17 mouse cellular contexts compared by ENCODE assay signal in the genomic region with DNA sequence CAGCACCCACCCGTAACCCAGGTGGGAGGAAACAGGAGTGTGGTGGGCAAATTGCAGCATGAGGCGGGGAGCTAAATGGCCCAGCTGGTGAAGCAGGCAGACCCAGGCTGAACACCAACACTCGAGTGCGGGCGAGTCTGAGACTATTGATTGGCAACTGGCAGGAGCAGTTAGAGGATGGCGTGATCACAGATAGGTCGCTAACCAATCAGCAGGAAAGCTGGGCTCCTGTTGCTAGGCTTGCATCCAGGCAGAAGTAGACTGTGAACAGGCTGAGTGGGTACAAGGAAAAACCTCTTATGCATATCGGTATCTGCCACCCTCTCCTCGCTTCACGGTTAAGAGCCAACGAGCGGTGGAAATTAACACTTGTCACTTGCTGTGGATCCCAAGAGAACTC. TPM values are rescaled to one million over a fixed set of nuclear protein-coding genes. Genes with fewer than 3 reads are reported as not detected.
A peak's percentile ranks its signal among the peaks of the same experiment; 100 is the strongest.
DNase-seq lines count a peak whose midpoint lies in the region; ATAC-seq lines count a peak whose summit lies in the region.
"Had no signal": no experiment of that assay in that cellular context is flagged by ENCODE, and none has a peak within 500 bp of the region (broad histone marks: within the 10 kb centered on the region; RNA-seq: fewer than 3 reads in every experiment).

No protein-coding gene starts in this region.

- no peaks in the 10 kb centered on the region for H3K9me3 ChIP-seq in forebrain, embryonic 14.5 days (replicated peaks; ENCODE audit: control insufficient read depth, low read length)
- H3K9me3 ChIP-seq in forebrain, embryonic 10.5 days: no peaks in the 10 kb centered on the region
- H3K9me3 ChIP-seq: limb, embryonic 12.5 days had no signal

- H3K4me1 ChIP-seq in forebrain, embryonic 14.5 days (ENCODE audit: control insufficient read depth, insufficient read depth, low read length): peaks cover 3% of the 10 kb centered on the region; the same call in 1 of the 2 replicates
- H3K4me1 ChIP-seq in forebrain, embryonic 10.5 days: no peaks in the 10 kb centered on the region; the same call in 1 of the 2 replicates
- H3K4me1 ChIP-seq: limb, embryonic 12.5 days had no signal

- H3K27ac ChIP-seq in forebrain, embryonic 14.5 days (ENCODE audit: low read depth, low read length): no peak overlapping the region
- H3K27ac ChIP-seq in forebrain, embryonic 10.5 days: no peak overlapping the region
- H3K27ac ChIP-seq: heart, adult 2 months; limb, embryonic 12.5 days had no signal

- no peaks in the 10 kb centered on the region for H3K36me3 ChIP-seq in forebrain, embryonic 14.5 days (ENCODE audit: control insufficient read depth, insufficient read depth, low read length)
- no peaks in the 10 kb centered on the region for H3K36me3 ChIP-seq in forebrain, embryonic 10.5 days (replicated peaks)
- H3K36me3 ChIP-seq: limb, embryonic 12.5 days had no signal

- no peak overlapping the region for H3K9ac ChIP-seq in forebrain, embryonic 14.5 days (ENCODE audit: low read length)
- H3K9ac ChIP-seq: limb, embryonic 12.5 days had no signal

- peak; percentile 23; the same call in 1 of the 2 replicates for ATAC-seq in forebrain, embryonic 14.5 days
- no peak for ATAC-seq in erythroblast, adult 5-6 weeks (replicated peaks; ENCODE audit: low FRiP score, poor library complexity, severe bottlenecking)

- peak; percentile 47 for DNase-seq in forebrain, embryonic 14.5 days (ENCODE audit: low spot score)
- no peak for DNase-seq in forebrain, embryonic 10.5 days (ENCODE audit: extremely low spot score, low spot score)
- peak; percentile 7 for DNase-seq in retina, postnatal 1 day
- no peak for DNase-seq in retina, embryonic 14.5 days (ENCODE audit: low spot score)
- DNase-seq in layer of hippocampus, postnatal 25 days (ENCODE audit: extremely low spot score in 1 of 2, low spot score in 1 of 2): peak; percentile 20 to 24
- peak; percentile 71 for DNase-seq in telencephalon, adult 2 months (ENCODE audit: low read depth, low spot score)
- DNase-seq in Muller cell, postnatal 12 days (ENCODE audit: inconsistent ontology term): no peak
- DNase-seq: adrenal gland, postnatal 36 days; cerebellum, adult 8-10 months; heart, adult 2 months; heart, postnatal 14 days; kidney, postnatal 14 days; thymus, adult 18-20 months had no signal

- H3K27me3 ChIP-seq in forebrain, embryonic 14.5 days (replicated peaks; ENCODE audit: control insufficient read depth, insufficient read depth, low read length): 0 out of 2 replicates have a peak, but pooled peaks cover 6% of the 10 kb centered on the region
- peaks cover 76% of the 10 kb centered on the region for H3K27me3 ChIP-seq in forebrain, embryonic 10.5 days (ENCODE audit: poor library complexity, severe bottlenecking)

- 81% methylated on average over 12 of the region's 12 CpGs for WGBS in forebrain, embryonic 14.5 days
- WGBS in forebrain, embryonic 10.5 days: 88% methylated on average over 12 of the region's 12 CpGs

- H3K4me3 ChIP-seq in forebrain, embryonic 14.5 days (ENCODE audit: low read depth, low read length): no peak overlapping the region
- H3K4me3 ChIP-seq in forebrain, embryonic 10.5 days: no peak overlapping the region
- H3K4me3 ChIP-seq: heart, adult 2 months; limb, embryonic 12.5 days had no signal

- no peak overlapping the region for H3K4me2 ChIP-seq in forebrain, embryonic 14.5 days (ENCODE audit: low read length)
- H3K4me2 ChIP-seq: limb, embryonic 12.5 days had no signal

RNA-seq across cellular contexts. Expression of a gene that starts 9.0 kb away (rescaled TPM):
- 0.89 and 0.97 TPM in 2 replicates for polyA plus RNA-seq in forebrain, embryonic 14.5 days (2014; fragmentation: Nextera tagmentation; extraction: Ambion mirVana)
- 1.1 and 1.2 TPM in 2 replicates for polyA plus RNA-seq in forebrain, embryonic 10.5 days (2016; fragmentation: Nextera tagmentation; extraction: Ambion mirVana)
- 1 to 10 TPM in 1 of 2 experiments, under 1 TPM in 1; 0.89 to 1.1 TPM for total RNA-seq in layer of hippocampus, postnatal 25 days (2021)
- not detected in 2 replicates for total RNA-seq in erythroblast, adult 5-6 weeks (2015; ENCODE audit: low replicate concordance)
- not detected in 2 replicates for total RNA-seq in erythroblast, adult 5-6 weeks (2017; ENCODE audit: low replicate concordance)
- polyA plus RNA-seq: intestine, embryonic 14.5 days; liver, embryonic 16.5 days had no signal

Comparison
In these comparisons a context has a peak if more than half of its experiments do, and no peak if none do; other contexts are left out.
1. DNase-seq: peak in forebrain, embryonic 14.5 days (single experiment), retina, postnatal 1 day (single experiment), layer of hippocampus, postnatal 25 days (2 of 2) and telencephalon, adult 2 months (single experiment); none in forebrain, embryonic 10.5 days (single experiment), retina, embryonic 14.5 days (single experiment) and Muller cell, postnatal 12 days (single experiment).